Mouse (Mus musculus) heart, adult 2 months (tissue): Measurements from ENCODE around the gene Lamc2. TPM values are rescaled to one million over a fixed set of nuclear protein-coding genes. Genes with fewer than 3 reads are reported as not detected.
A peak's percentile ranks its signal among the peaks of the same experiment; 100 is the strongest.

ENCODE experiments used
- DNase-seq, 2 experiments: peaks; one replicate each; pipeline ENCODE4 v3.0.0; 2021
- H3K27ac ChIP-seq: fragments of 200-600 bp; 2 replicates; pipeline ENCODE4 v1.8.1; 2022
- H3K27me3 ChIP-seq: fragments of 200-500 bp; 2 replicates; pipeline ENCODE4 v1.6.1; 2012; ENCODE audit warnings: mild to moderate bottlenecking, low read length, inconsistent platforms, mixed read lengths; ENCODE audit not compliant: control insufficient read depth, insufficient read depth
- H3K36me3 ChIP-seq: fragments of 200-500 bp; 2 replicates; pipeline ENCODE4 v1.6.1; 2012; ENCODE audit warnings: low read length, inconsistent platforms; ENCODE audit not compliant: control insufficient read depth, insufficient read depth
- H3K4me1 ChIP-seq: fragments of 200-500 bp; 2 replicates; pipeline ENCODE4 v1.6.1; 2011; ENCODE audit warnings: low read length; ENCODE audit not compliant: control insufficient read depth, insufficient read depth
- H3K4me3 ChIP-seq: fragments of 200-600 bp; 2 replicates; pipeline ENCODE4 v1.8.1; 2022
- H3K79me2 ChIP-seq: fragments of 200-500 bp; replicated peaks from 2 replicates; pipeline ENCODE4 v1.6.1; 2012; ENCODE audit warnings: mild to moderate bottlenecking, inconsistent platforms, low read length, moderate library complexity, mixed read lengths; ENCODE audit not compliant: control insufficient read depth, insufficient read depth
- H3K9ac ChIP-seq: fragments of 200-500 bp; 2 replicates; pipeline ENCODE4 v1.6.1; 2012; ENCODE audit warnings: low read depth, mild to moderate bottlenecking, control low read depth, inconsistent platforms, low read length, mixed read lengths
- CTCF ChIP-seq: fragments of 200-600 bp; IDR thresholded peaks from 2 replicates; pipeline ENCODE4 v1.8.1; 2022; ENCODE audit warnings: antibody characterized with exemption, mild to moderate bottlenecking, moderate library complexity
- EP300 ChIP-seq: fragments of 200-500 bp; IDR thresholded peaks from 2 replicates; pipeline ENCODE4 v1.6.1; 2011; ENCODE audit warnings: low read depth, low read length, control low read depth; ENCODE audit not compliant: insufficient read depth
- POLR2A ChIP-seq: fragments of 200-500 bp; IDR thresholded peaks from 2 replicates; pipeline ENCODE4 v1.6.1; 2011; ENCODE audit warnings: mild to moderate bottlenecking, low read depth, low read length, control low read depth; ENCODE audit not compliant: insufficient read depth
- WGBS: fragments of 180-500 bp; shearing (Covaris S2); methylation state at CpG from one replicate; pipeline ENCODE4 v1.1.7; 2018; 5-methylcytosine and 5-hydroxymethylcytosine counted together
- intact Hi-C: fragments of 180-260 bp; cut with DNase I; formaldehyde crosslinking; loops from one replicate; pipeline ENCODE4 v1.15.1; 2025
- polyA plus RNA-seq: library from polyadenylated mRNA; depleted of rRNA; stranded (reverse); fragments of >200 nt; gene quantifications from 2 replicates; pipeline ENCODE4 v1.2.3, GENCODE M21; 2012
- total RNA-seq, 2 experiments: library from RNA; stranded (reverse); gene quantifications; 2 replicates each; pipeline ENCODE4 v1.2.3; 2021

The Lamc2 gene
- total and polyA plus RNA-seq, 3 experiments: 1.6 to 11.8 (median 9.3) TPM

- no peak for TF ChIP-seq POLR2A
- TF ChIP-seq CTCF: no peak
- TF ChIP-seq EP300: no peak
- Histone ChIP-seq H3K9ac (no peak overlapping the region), H3K27me3 (no peaks in the 10 kb centered on the region), H3K4me1 (no peaks in the 10 kb centered on the region), H3K4me3 (no peak overlapping the region), H3K36me3 (no peaks in the 10 kb centered on the region), H3K27ac (no peak overlapping the region), H3K79me2 (no peaks in the 10 kb centered on the region)
- peak in 1 of 2 experiments; percentile 14 for DNase-seq
- WGBS: 40% methylated on average over 3 of the region's 3 CpGs
- intact Hi-C loops: no loop called here
Observed at GRCm38 (mm10) chr1:153173276-153173675, 13.0 kb downstream of the Lamc2 start.

GRCm38 (mm10) chr1:153172291-153172731, 13.9 kb downstream of the Lamc2 start:
- TF ChIP-seq POLR2A (no peak), CTCF (no peak), EP300 (no peak)
- WGBS: 38% methylated on average over 9 of the region's 9 CpGs
- DNase-seq: peak in 1 of 2 experiments; percentile 15
- H3K27me3 ChIP-seq: no peaks in the 10 kb centered on the region
- H3K36me3 ChIP-seq: no peaks in the 10 kb centered on the region
- no peaks in the 10 kb centered on the region for H3K79me2 ChIP-seq
- no peak overlapping the region for H3K9ac ChIP-seq
- no peak overlapping the region for H3K27ac ChIP-seq
- no peak overlapping the region for H3K4me3 ChIP-seq
- intact Hi-C loops: no loop called here
- no peaks in the 10 kb centered on the region for H3K4me1 ChIP-seq

GRCm38 (mm10) chr1:153171011-153171410, 15.2 kb downstream of the Lamc2 start:
- 69% methylated on average over 10 of the region's 10 CpGs for WGBS

GRCm38 (mm10) chr1:153168293-153168692, 18.0 kb downstream of the Lamc2 start:
- Histone ChIP-seq H3K4me1 (no peaks in the 10 kb centered on the region), H3K27ac (no peak overlapping the region), H3K27me3 (no peaks in the 10 kb centered on the region), H3K79me2 (no peaks in the 10 kb centered on the region), H3K36me3 (no peaks in the 10 kb centered on the region), H3K9ac (no peak overlapping the region), H3K4me3 (no peak overlapping the region)
- 81% methylated on average over 5 of the region's 5 CpGs for WGBS
- no peak for TF ChIP-seq POLR2A
- no peak for TF ChIP-seq CTCF
- TF ChIP-seq EP300: no peak
- peak in 1 of 2 experiments; percentile 20 for DNase-seq
- intact Hi-C loops: no loop called here

More at GRCm38 (mm10) chr1:153171011-153171410, 15.2 kb downstream of the Lamc2 start:
- Histone ChIP-seq H3K36me3 (no peaks in the 10 kb centered on the region), H3K4me3 (no peak overlapping the region), H3K79me2 (no peaks in the 10 kb centered on the region), H3K27ac (no peak overlapping the region), H3K4me1 (no peaks in the 10 kb centered on the region), H3K27me3 (no peaks in the 10 kb centered on the region), H3K9ac (no peak overlapping the region)
- intact Hi-C loops: no loop called here
- DNase-seq: no peak
- TF ChIP-seq EP300: no peak
- TF ChIP-seq CTCF: no peak
- no peak for TF ChIP-seq POLR2A

- 80% methylated on average over 3 of the region's 3 CpGs for WGBS
- intact Hi-C loops: no loop called here
- H3K79me2 ChIP-seq: no peaks in the 10 kb centered on the region
- no peak overlapping the region for H3K27ac ChIP-seq
- TF ChIP-seq POLR2A: no peak
- TF ChIP-seq CTCF: no peak
- no peak for TF ChIP-seq EP300
- H3K4me3 ChIP-seq: no peak overlapping the region
- no peaks in the 10 kb centered on the region; the same call in 1 of the 2 replicates for H3K4me1 ChIP-seq
- H3K36me3 ChIP-seq: no peaks in the 10 kb centered on the region
- DNase-seq: peak in 1 of 2 experiments; percentile 5
- no peaks in the 10 kb centered on the region for H3K27me3 ChIP-seq
- no peak overlapping the region for H3K9ac ChIP-seq
Observed at GRCm38 (mm10) chr1:153163831-153164230, 22.4 kb downstream of the Lamc2 start.

GRCm38 (mm10) chr1:153159137-153159536, 27.1 kb downstream of the Lamc2 start:
- H3K27ac ChIP-seq: no peak overlapping the region
- no peak overlapping the region for H3K4me3 ChIP-seq
- no peaks in the 10 kb centered on the region for H3K27me3 ChIP-seq
- H3K36me3 ChIP-seq: no peaks in the 10 kb centered on the region
- no peak for DNase-seq
- intact Hi-C loops: no loop called here
- H3K9ac ChIP-seq: no peak overlapping the region
- WGBS: 84% methylated on average over 4 of the region's 4 CpGs
- H3K79me2 ChIP-seq: no peaks in the 10 kb centered on the region
- TF ChIP-seq CTCF (no peak), EP300 (no peak), POLR2A (no peak)
- peaks cover 3% of the 10 kb centered on the region for H3K4me1 ChIP-seq
